Mouse (Mus musculus): ENCODE data around the gene Ptprm. TPM values are rescaled to one million over a fixed set of nuclear protein-coding genes. Genes with fewer than 3 reads are reported as not detected.
A peak's percentile ranks its signal among the peaks of the same experiment; 100 is the strongest.

Gene Ptprm
- polyA plus RNA-seq, 1 experiment from 2014 or later = 8.0 TPM

DNA sequence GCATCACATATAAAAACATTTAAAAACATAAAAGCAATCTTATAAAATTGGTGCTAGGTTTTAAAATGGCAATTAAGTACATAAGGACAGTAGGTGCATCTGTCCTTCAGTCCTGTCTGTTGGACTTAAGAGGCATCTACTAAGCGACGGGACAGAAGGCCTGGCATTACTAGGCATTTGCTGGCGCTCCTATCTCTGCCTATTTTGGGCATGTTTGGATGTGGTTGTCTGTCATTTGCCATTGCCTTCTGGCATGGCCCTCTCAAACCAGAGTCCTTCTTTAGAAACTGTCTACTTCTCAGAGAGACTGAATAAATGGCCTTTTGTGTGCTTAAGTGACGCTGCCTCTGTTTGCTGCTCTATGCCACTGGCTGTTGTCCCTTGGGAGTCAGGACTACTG, 570.7 kb downstream of the Ptprm start:
- no peak overlapping the region for H3K4me3 ChIP-seq (ENCODE audit: low read depth, low read length)
- H3K27ac ChIP-seq (ENCODE audit: low read depth, low read length) = no peak overlapping the region
- no peak for DNase-seq (ENCODE audit: low spot score)
- no peaks in the 10 kb centered on the region for H3K36me3 ChIP-seq (ENCODE audit: control insufficient read depth, insufficient read depth, low read length)
- peaks cover 6% of the 10 kb centered on the region for H3K4me1 ChIP-seq (ENCODE audit: control insufficient read depth, insufficient read depth, low read length)
- ATAC-seq = no peak
- WGBS = 69% methylated on average over 4 of the region's 4 CpGs
- no peak overlapping the region for H3K4me2 ChIP-seq (ENCODE audit: low read length)
- no peaks in the 10 kb centered on the region for H3K27me3 ChIP-seq (replicated peaks; ENCODE audit: control insufficient read depth, insufficient read depth, low read length)
- no peak overlapping the region for H3K9ac ChIP-seq (ENCODE audit: low read length)
- no peaks in the 10 kb centered on the region for H3K9me3 ChIP-seq (replicated peaks; ENCODE audit: control insufficient read depth, low read length)

- 47% methylated on average over 10 of the region's 10 CpGs for WGBS
- peak; percentile 65 for ATAC-seq
- H3K4me2 ChIP-seq (ENCODE audit: low read length) = no peak overlapping the region
- no peak overlapping the region for H3K9ac ChIP-seq (ENCODE audit: low read length)
- 0 out of 2 replicates have a peak overlapping the region, but pooled peaks have one; percentile 27 for H3K27ac ChIP-seq (ENCODE audit: low read depth, low read length)
- no peaks in the 10 kb centered on the region for H3K27me3 ChIP-seq (replicated peaks; ENCODE audit: control insufficient read depth, insufficient read depth, low read length)
- peak; percentile 41 for DNase-seq (ENCODE audit: low spot score)
- no peak overlapping the region for H3K4me3 ChIP-seq (ENCODE audit: low read depth, low read length)
- peaks cover 6% of the 10 kb centered on the region for H3K4me1 ChIP-seq (ENCODE audit: control insufficient read depth, insufficient read depth, low read length)
- no peaks in the 10 kb centered on the region for H3K36me3 ChIP-seq (ENCODE audit: control insufficient read depth, insufficient read depth, low read length)
- no peaks in the 10 kb centered on the region for H3K9me3 ChIP-seq (replicated peaks; ENCODE audit: control insufficient read depth, low read length)
These were observed 571.2 kb downstream of the Ptprm start for GRCm38 (mm10) chr17:66783075-66783492.

DNA sequence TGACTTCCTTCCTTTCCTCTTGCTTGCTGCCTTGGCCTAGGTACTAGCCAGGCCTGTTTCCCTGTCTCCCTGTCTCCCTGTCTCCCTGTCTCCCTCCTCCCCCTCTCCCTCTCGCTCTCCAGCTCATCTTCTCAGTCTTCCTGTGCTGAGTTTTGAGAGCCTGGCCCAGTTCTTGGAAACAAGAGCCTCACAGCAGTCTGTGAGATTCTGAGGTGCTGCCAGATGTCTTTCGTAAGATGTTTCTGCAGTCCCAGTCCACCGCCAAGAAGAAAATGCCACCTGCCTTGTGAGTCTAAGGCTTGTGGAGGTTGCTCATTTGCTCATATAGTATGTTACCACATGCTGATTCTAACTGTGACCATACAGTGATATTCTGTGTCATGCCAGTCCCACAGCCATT, 572.3 kb downstream of the Ptprm start:
- no peaks in the 10 kb centered on the region for H3K27me3 ChIP-seq (replicated peaks; ENCODE audit: control insufficient read depth, insufficient read depth, low read length)
- H3K9ac ChIP-seq (ENCODE audit: low read length) = no peak overlapping the region
- 82% methylated on average over 3 of the region's 3 CpGs for WGBS
- no peak overlapping the region for H3K4me3 ChIP-seq (ENCODE audit: low read depth, low read length)
- no peak for DNase-seq (ENCODE audit: low spot score)
- no peaks in the 10 kb centered on the region for H3K9me3 ChIP-seq (replicated peaks; ENCODE audit: control insufficient read depth, low read length)
- no peak overlapping the region for H3K4me2 ChIP-seq (ENCODE audit: low read length)
- H3K4me1 ChIP-seq (ENCODE audit: control insufficient read depth, insufficient read depth, low read length) = peaks cover 6% of the 10 kb centered on the region
- H3K27ac ChIP-seq (ENCODE audit: low read depth, low read length) = no peak overlapping the region
- H3K36me3 ChIP-seq (ENCODE audit: control insufficient read depth, insufficient read depth, low read length) = no peaks in the 10 kb centered on the region
- ATAC-seq = no peak

GRCm38 (mm10) chr17:66779026-66779425, 575.2 kb downstream of the Ptprm start:
- Histone ChIP-seq H3K4me1 (ENCODE audit: control insufficient read depth, insufficient read depth, low read length) (peaks cover 6% of the 10 kb centered on the region), H3K36me3 (ENCODE audit: control insufficient read depth, insufficient read depth, low read length) (no peaks in the 10 kb centered on the region), H3K27me3 (replicated peaks; ENCODE audit: control insufficient read depth, insufficient read depth, low read length) (no peaks in the 10 kb centered on the region), H3K9me3 (replicated peaks; ENCODE audit: control insufficient read depth, low read length) (no peaks in the 10 kb centered on the region), H3K4me2 (ENCODE audit: low read length) (no peak overlapping the region), H3K4me3 (ENCODE audit: low read depth, low read length) (no peak overlapping the region), H3K9ac (ENCODE audit: low read length) (no peak overlapping the region), H3K27ac (ENCODE audit: low read depth, low read length) (no peak overlapping the region)
- no peak for ATAC-seq
- DNase-seq (ENCODE audit: low spot score) = no peak
- 71% methylated on average over 1 of the region's 1 CpGs for WGBS

DNA sequence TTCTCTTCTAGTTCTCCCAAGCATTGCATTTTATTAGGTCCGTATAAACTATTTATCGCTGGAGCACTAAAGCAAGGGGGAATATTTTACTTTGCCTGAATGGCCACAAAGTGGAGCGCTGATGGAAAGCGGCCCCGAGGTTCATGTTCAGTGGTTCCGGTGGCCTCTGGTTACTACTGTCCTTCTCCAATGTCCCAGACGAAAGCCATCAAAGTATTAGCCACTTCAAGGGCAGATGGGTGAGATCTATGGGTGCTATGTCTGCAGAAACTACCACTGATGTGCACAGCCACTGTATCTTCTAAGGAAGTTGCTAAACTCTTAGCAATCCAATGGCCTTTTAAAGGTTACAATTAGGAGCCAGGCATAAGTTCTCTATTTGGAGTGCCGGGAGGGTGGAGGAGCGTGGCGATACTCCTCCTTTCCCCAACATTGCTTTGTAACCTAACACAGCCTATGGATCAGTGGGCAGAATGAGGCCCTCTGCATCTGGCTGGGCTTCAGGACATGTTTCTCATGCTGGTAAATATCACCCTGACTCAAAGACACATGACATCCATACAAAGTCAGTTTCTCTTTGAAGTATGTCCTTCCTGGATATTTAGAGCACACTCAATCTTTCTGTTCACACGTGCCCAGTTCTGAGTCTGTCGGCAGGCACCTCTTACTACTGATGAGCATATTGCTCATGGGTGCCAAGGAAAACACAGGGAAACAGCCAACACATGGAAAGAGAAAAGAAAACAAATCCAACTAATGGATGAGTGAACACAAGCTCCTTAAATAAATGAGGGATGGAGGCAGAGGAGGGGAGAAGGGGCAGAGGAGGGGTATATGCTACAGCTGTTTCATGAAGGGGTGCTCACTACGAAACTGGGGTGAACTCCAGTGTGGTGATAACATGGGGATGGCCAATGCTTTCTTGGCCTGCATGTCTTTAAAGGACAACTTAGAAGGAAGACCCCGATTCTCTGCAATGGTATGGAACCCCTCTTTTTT, 584.6 kb downstream of the Ptprm start:
- Histone ChIP-seq H3K4me3 (ENCODE audit: low read depth, low read length) (no peak overlapping the region), H3K36me3 (ENCODE audit: control insufficient read depth, insufficient read depth, low read length) (no peaks in the 10 kb centered on the region), H3K9me3 (replicated peaks; ENCODE audit: control insufficient read depth, low read length) (no peaks in the 10 kb centered on the region), H3K4me1 (ENCODE audit: control insufficient read depth, insufficient read depth, low read length) (0 out of 2 replicates have a peak, but pooled peaks cover 3% of the 10 kb centered on the region), H3K27ac (ENCODE audit: low read depth, low read length) (no peak overlapping the region), H3K4me2 (ENCODE audit: low read length) (no peak overlapping the region), H3K27me3 (replicated peaks; ENCODE audit: control insufficient read depth, insufficient read depth, low read length) (no peaks in the 10 kb centered on the region), H3K9ac (ENCODE audit: low read length) (no peak overlapping the region)
- no peak for DNase-seq (ENCODE audit: low spot score)
- WGBS = 87% methylated on average over 14 of the region's 14 CpGs
- ATAC-seq = no peak

DNA sequence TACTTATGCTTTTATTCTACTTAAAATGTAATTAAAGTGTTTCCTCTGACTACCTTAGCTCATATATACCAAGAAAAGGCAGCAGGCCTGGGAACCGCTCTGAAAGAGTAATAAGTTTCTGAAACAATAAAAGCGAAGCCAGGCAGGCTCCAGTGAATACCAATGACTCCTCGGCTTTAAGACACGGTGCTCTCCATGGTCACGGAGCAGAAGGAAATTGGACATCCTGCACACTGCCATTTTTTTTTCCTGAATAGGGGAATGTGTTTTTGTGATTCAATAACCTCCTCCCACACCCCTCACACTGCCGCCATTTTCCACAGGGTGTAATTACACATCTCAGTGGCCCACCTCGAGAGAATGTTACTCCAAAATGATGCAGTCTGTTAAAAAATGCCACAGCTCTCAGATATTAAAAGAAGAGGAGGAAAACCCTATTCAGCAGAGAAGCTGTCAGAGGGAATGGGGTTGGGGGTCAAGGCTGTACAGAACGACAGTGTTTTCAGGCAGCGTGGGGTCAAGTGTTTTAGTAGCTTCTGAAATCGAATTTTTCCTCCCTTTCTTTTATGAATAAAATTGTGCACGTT, 585.5 kb downstream of the Ptprm start:
- no peaks in the 10 kb centered on the region for H3K9me3 ChIP-seq (replicated peaks; ENCODE audit: control insufficient read depth, low read length)
- H3K4me1 ChIP-seq (ENCODE audit: control insufficient read depth, insufficient read depth, low read length) = 0 out of 2 replicates have a peak, but pooled peaks cover 3% of the 10 kb centered on the region
- DNase-seq (ENCODE audit: low spot score) (no peak), ATAC-seq (peak; percentile 32; the same call in 1 of the 2 replicates)
- H3K36me3 ChIP-seq (ENCODE audit: control insufficient read depth, insufficient read depth, low read length) = no peaks in the 10 kb centered on the region
- no peak overlapping the region for H3K4me2 ChIP-seq (ENCODE audit: low read length)
- no peak overlapping the region for H3K9ac ChIP-seq (ENCODE audit: low read length)
- no peak overlapping the region for H3K27ac ChIP-seq (ENCODE audit: low read depth, low read length)
- no peaks in the 10 kb centered on the region for H3K27me3 ChIP-seq (replicated peaks; ENCODE audit: control insufficient read depth, insufficient read depth, low read length)
- H3K4me3 ChIP-seq (ENCODE audit: low read depth, low read length) = no peak overlapping the region
- 46% methylated on average over 11 of the region's 11 CpGs for WGBS

DNA sequence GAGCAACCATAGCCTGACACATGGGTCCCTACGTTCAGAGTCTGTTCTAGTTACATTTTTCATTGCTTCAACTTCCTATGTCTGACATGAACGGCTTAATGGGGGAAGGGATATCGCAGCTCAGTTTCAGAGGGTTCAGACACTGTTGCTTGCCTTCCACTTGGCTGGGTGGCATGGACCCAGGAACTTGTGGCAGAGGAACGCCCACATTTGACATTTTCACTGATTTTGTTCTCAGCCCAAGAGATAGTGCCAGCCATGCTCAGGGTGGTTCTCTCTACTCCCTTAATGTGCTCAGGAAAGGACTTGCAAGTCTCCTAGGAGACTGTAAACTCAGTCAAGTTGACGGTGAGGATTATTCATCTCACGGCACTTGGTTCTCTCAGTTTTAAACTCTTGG, 588.1 kb downstream of the Ptprm start:
- H3K4me1 ChIP-seq (ENCODE audit: control insufficient read depth, insufficient read depth, low read length) = peaks cover 10% of the 10 kb centered on the region; the same call in 1 of the 2 replicates
- H3K4me3 ChIP-seq (ENCODE audit: low read depth, low read length) = no peak overlapping the region
- no peak overlapping the region for H3K4me2 ChIP-seq (ENCODE audit: low read length)
- DNase-seq (ENCODE audit: low spot score) (no peak), ATAC-seq (no peak)
- H3K27me3 ChIP-seq (replicated peaks; ENCODE audit: control insufficient read depth, insufficient read depth, low read length) = no peaks in the 10 kb centered on the region
- 92% methylated on average over 6 of the region's 6 CpGs for WGBS
- H3K9me3 ChIP-seq (replicated peaks; ENCODE audit: control insufficient read depth, low read length) = no peaks in the 10 kb centered on the region
- H3K27ac ChIP-seq (ENCODE audit: low read depth, low read length) = no peak overlapping the region
- H3K9ac ChIP-seq (ENCODE audit: low read length) = no peak overlapping the region
- H3K36me3 ChIP-seq (ENCODE audit: control insufficient read depth, insufficient read depth, low read length) = no peaks in the 10 kb centered on the region

DNA sequence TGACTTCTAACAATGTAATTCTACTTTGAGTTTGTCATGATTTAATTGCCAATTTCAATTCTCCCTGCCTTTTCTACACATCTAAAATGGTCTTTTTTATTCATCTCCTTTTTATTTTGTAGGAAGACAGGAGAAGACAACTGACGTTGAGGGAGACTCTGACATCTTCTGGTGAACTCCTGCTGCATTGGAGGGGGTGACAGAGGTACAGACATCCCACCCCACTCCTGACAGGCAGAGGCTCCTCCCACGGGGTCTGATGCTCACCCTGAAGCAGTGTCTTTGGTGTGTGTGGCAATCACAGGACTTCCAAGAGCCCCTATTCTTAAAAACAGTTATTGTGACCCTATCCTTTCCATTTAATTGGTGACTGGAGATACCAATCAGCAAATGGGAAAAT, 589.8 kb downstream of the Ptprm start:
- Histone ChIP-seq H3K4me3 (ENCODE audit: low read depth, low read length) (no peak overlapping the region), H3K4me2 (ENCODE audit: low read length) (no peak overlapping the region), H3K9me3 (replicated peaks; ENCODE audit: control insufficient read depth, low read length) (no peaks in the 10 kb centered on the region), H3K4me1 (ENCODE audit: control insufficient read depth, insufficient read depth, low read length) (peaks cover 6% of the 10 kb centered on the region; the same call in 1 of the 2 replicates), H3K27me3 (replicated peaks; ENCODE audit: control insufficient read depth, insufficient read depth, low read length) (no peaks in the 10 kb centered on the region), H3K36me3 (ENCODE audit: control insufficient read depth, insufficient read depth, low read length) (no peaks in the 10 kb centered on the region), H3K9ac (ENCODE audit: low read length) (no peak overlapping the region), H3K27ac (ENCODE audit: low read depth, low read length) (no peak overlapping the region)
- WGBS = 70% methylated on average over 2 of the region's 2 CpGs
- ATAC-seq (no peak), DNase-seq (ENCODE audit: low spot score) (no peak)

- DNase-seq (ENCODE audit: low spot score) (no peak), ATAC-seq (no peak)
- no peak overlapping the region for H3K9ac ChIP-seq (ENCODE audit: low read length)
- H3K9me3 ChIP-seq (replicated peaks; ENCODE audit: control insufficient read depth, low read length) = no peaks in the 10 kb centered on the region
- H3K4me3 ChIP-seq (ENCODE audit: low read depth, low read length) = no peak overlapping the region
- H3K27me3 ChIP-seq (replicated peaks; ENCODE audit: control insufficient read depth, insufficient read depth, low read length) = no peaks in the 10 kb centered on the region
- 88% methylated on average over 10 of the region's 10 CpGs for WGBS
- no peak overlapping the region for H3K4me2 ChIP-seq (ENCODE audit: low read length)
- no peaks in the 10 kb centered on the region for H3K36me3 ChIP-seq (ENCODE audit: control insufficient read depth, insufficient read depth, low read length)
- peaks cover 7% of the 10 kb centered on the region; the same call in 1 of the 2 replicates for H3K4me1 ChIP-seq (ENCODE audit: control insufficient read depth, insufficient read depth, low read length)
- no peak overlapping the region for H3K27ac ChIP-seq (ENCODE audit: low read depth, low read length)
These were observed 591.5 kb downstream of the Ptprm start for GRCm38 (mm10) chr17:66762716-66763115.

Measured in forebrain, embryonic 14.5 days (tissue).